Mouse (Mus musculus) limb, embryonic 14.5 days (tissue): ENCODE results near the gene Gm20388. TPM values are rescaled to one million over a fixed set of nuclear protein-coding genes. Genes with fewer than 3 reads are reported as not detected.

Experiments used
- ATAC-seq: fragments of 200-750 bp; cut with Nextera tagmentation; 2 replicates; pipeline ENCODE4 v1.8.0; 2017; ENCODE audit warnings: low read depth, moderate number of reproducible peaks, moderate TSS enrichment; ENCODE audit not compliant: low FRiP score
- DNase-seq: peaks from one replicate; pipeline ENCODE4 v3.0.0-alpha.2; 2015; ENCODE audit warnings: low spot score
- H3K27ac ChIP-seq: fragments of 300-500 bp; sonication (generic); replicated peaks from 2 replicates; pipeline ENCODE4 v1.5.1; 2014; ENCODE audit warnings: low read depth, mild to moderate bottlenecking, low read length, moderate library complexity, mixed read lengths
- H3K27me3 ChIP-seq: fragments of 300-500 bp; sonication (generic); 2 replicates; pipeline ENCODE4 v1.6.1; 2014; ENCODE audit warnings: low read length, mixed read lengths; ENCODE audit not compliant: control insufficient read depth, insufficient read depth
- H3K36me3 ChIP-seq: fragments of 300-500 bp; sonication (generic); 2 replicates; pipeline ENCODE4 v1.6.1; 2014; ENCODE audit warnings: mild to moderate bottlenecking, low read length, moderate library complexity, mixed read lengths; ENCODE audit not compliant: control insufficient read depth, insufficient read depth
- H3K4me1 ChIP-seq: fragments of 300-500 bp; sonication (generic); 2 replicates; pipeline ENCODE4 v1.6.1; 2014; ENCODE audit warnings: antibody characterized with exemption, low read length, mixed read lengths; ENCODE audit not compliant: control insufficient read depth, insufficient read depth
- H3K4me2 ChIP-seq: fragments of 300-500 bp; sonication (generic); replicated peaks from 2 replicates; pipeline ENCODE4 v1.6.1; 2014; ENCODE audit warnings: low read depth, mild to moderate bottlenecking, low read length, moderate library complexity; ENCODE audit not compliant: severe bottlenecking
- H3K4me3 ChIP-seq: fragments of 300-500 bp; sonication (generic); replicated peaks from 2 replicates; pipeline ENCODE4 v1.5.1; 2014; ENCODE audit warnings: low read length
- H3K9ac ChIP-seq: fragments of 300-500 bp; sonication (generic); 2 replicates; pipeline ENCODE4 v1.6.1; 2014; ENCODE audit warnings: mild to moderate bottlenecking, low read depth, low read length, moderate library complexity; ENCODE audit not compliant: severe bottlenecking
- H3K9me3 ChIP-seq: fragments of 300-500 bp; sonication (generic); 2 replicates; pipeline ENCODE4 v1.6.1; 2016; ENCODE audit warnings: low read length; ENCODE audit not compliant: control insufficient read depth
- POLR2A ChIP-seq: fragments of 200-500 bp; IDR thresholded peaks from 2 replicates; pipeline ENCODE4 v1.8.0; 2012; ENCODE audit warnings: inconsistent platforms, mild to moderate bottlenecking, moderate library complexity, borderline replicate concordance; ENCODE audit not compliant: insufficient read depth, insufficient read length; ENCODE audit errors: extremely low read depth
- WGBS: fragments of 180-500 bp; shearing (Covaris S2); extraction: QIAGEN DNeasy Blood & Tissue Kit; methylation state at CpG from one replicate; pipeline ENCODE4 v1.1.7; 2014; 5-methylcytosine and 5-hydroxymethylcytosine counted together
- polyA plus RNA-seq, 2 experiments: library from polyadenylated mRNA; depleted of rRNA in 1 of 2; stranded (reverse) in 1 of 2; unstranded in 1 of 2; fragments of >200 nt; fragmentation: Nextera tagmentation in 1 of 2; extraction: Ambion mirVana in 1 of 2; gene quantifications; 2 replicates each; pipeline versions ENCODE4 v1.2.1 to v1.2.3; 2012 to 2014

Gm20388 gene
- polyA plus RNA-seq, 2 experiments: 1.9 to 49.9 TPM

- ATAC-seq: peak; percentile 50; the same call in 1 of the 2 replicates
- WGBS: 51% methylated on average over 14 of the region's 14 CpGs
- no peaks in the 10 kb centered on the region for H3K36me3 ChIP-seq
- no peak overlapping the region for H3K4me2 ChIP-seq
- no peak for TF ChIP-seq POLR2A
- peak overlapping the region; percentile 38 for H3K27ac ChIP-seq
- no peak overlapping the region for H3K4me3 ChIP-seq
- no peaks in the 10 kb centered on the region for H3K27me3 ChIP-seq
- H3K9ac ChIP-seq: no peak overlapping the region
- peak; percentile 26 for DNase-seq
- H3K4me1 ChIP-seq: peaks cover 34% of the 10 kb centered on the region
- no peaks in the 10 kb centered on the region for H3K9me3 ChIP-seq
These were observed 3093.6 kb downstream of the Gm20388 start for GRCm38 (mm10) chr8:123004033-123004922.

DNA sequence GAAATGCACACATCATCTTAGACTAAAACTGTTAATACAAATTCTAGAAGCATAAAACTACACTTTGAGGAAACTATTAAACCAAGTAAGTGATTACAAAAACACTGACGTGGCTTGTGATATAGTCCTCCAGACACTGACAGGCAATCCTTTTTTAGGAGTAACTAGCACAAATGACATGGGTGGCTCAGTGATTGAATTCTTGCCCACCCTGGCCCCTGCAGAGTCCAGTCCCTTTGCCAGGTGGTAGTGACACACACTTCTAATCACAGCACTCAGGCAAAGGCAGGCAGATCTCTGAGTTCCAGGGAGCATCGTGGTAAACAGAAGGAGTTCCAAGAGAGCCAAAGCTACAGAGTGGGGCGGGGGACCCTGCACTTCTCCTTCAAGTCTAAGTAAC lies 3094.7 kb downstream of the Gm20388 start:
- no peak for DNase-seq
- H3K36me3 ChIP-seq: no peaks in the 10 kb centered on the region
- H3K4me2 ChIP-seq: no peak overlapping the region
- H3K27ac ChIP-seq: no peak overlapping the region
- no peak for ATAC-seq
- TF ChIP-seq POLR2A: no peak
- no peak overlapping the region for H3K9ac ChIP-seq
- no peaks in the 10 kb centered on the region for H3K9me3 ChIP-seq
- peaks cover 34% of the 10 kb centered on the region for H3K4me1 ChIP-seq
- no peaks in the 10 kb centered on the region for H3K27me3 ChIP-seq
- WGBS: 68% methylated on average over 3 of the region's 3 CpGs
- H3K4me3 ChIP-seq: no peak overlapping the region

- 64% methylated on average over 5 of the region's 5 CpGs for WGBS
- H3K27ac ChIP-seq: no peak overlapping the region
- H3K27me3 ChIP-seq: no peaks in the 10 kb centered on the region
- ATAC-seq (no peak), DNase-seq (no peak)
- no peak overlapping the region for H3K4me3 ChIP-seq
- no peaks in the 10 kb centered on the region for H3K9me3 ChIP-seq
- TF ChIP-seq POLR2A: no peak
- H3K36me3 ChIP-seq: no peaks in the 10 kb centered on the region
- no peak overlapping the region for H3K4me2 ChIP-seq
- no peak overlapping the region for H3K9ac ChIP-seq
- peaks cover 34% of the 10 kb centered on the region for H3K4me1 ChIP-seq
These were observed 3095.2 kb downstream of the Gm20388 start for GRCm38 (mm10) chr8:123005805-123006204.

DNA sequence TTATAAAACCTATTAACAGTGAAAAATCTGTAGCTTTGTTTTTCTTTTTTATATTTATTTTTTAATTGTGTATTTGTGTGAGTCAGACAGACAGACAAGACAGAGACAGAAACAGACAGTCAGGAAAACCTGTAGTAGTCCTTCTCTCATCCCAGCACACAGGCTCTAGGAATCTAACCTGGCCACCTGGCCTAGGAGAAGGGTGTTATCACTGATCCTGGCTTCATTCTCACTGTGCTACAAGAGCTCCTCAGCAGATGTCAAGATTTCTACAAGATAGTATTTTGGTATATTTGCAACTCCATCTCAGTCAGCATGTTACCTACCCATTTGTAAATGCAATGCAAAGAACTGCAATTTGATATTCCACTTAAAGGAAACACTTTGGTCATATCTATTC lies 3100.7 kb downstream of the Gm20388 start:
- no peak for DNase-seq
- no peak for TF ChIP-seq POLR2A

GRCm38 (mm10) chr8:123014429-123014828 lies 3103.8 kb downstream of the Gm20388 start:
- no peak for TF ChIP-seq POLR2A
- no peak overlapping the region for H3K4me3 ChIP-seq
- H3K4me2 ChIP-seq: no peak overlapping the region
- H3K36me3 ChIP-seq: peaks cover 2% of the 10 kb centered on the region; the same call in 1 of the 2 replicates
- H3K9ac ChIP-seq: no peak overlapping the region
- 67% methylated on average over 7 of the region's 7 CpGs for WGBS
- no peaks in the 10 kb centered on the region for H3K9me3 ChIP-seq
- no peak overlapping the region for H3K27ac ChIP-seq
- DNase-seq (no peak), ATAC-seq (no peak)
- H3K27me3 ChIP-seq: no peaks in the 10 kb centered on the region
- peaks cover 7% of the 10 kb centered on the region for H3K4me1 ChIP-seq

More for the DNA sequence above, 3100.7 kb downstream of the Gm20388 start:
- ATAC-seq: no peak
- H3K9me3 ChIP-seq: no peaks in the 10 kb centered on the region
- H3K27me3 ChIP-seq: no peaks in the 10 kb centered on the region
- H3K9ac ChIP-seq: no peak overlapping the region
- H3K4me1 ChIP-seq: peaks cover 16% of the 10 kb centered on the region
- H3K4me3 ChIP-seq: no peak overlapping the region
- H3K36me3 ChIP-seq: no peaks in the 10 kb centered on the region
- no peak overlapping the region for H3K4me2 ChIP-seq
- no peak overlapping the region for H3K27ac ChIP-seq
